Mouse (Mus musculus) embryonic facial prominence, embryonic 12.5 days (tissue): ENCODE measurements around the gene Abracl. TPM values are rescaled to one million over a fixed set of nuclear protein-coding genes. Genes with fewer than 3 reads are reported as not detected.

ENCODE experiments used
- ATAC-seq: fragments of 200-750 bp; cut with Nextera tagmentation; 2 replicates; pipeline ENCODE4 v1.8.0; 2017; ENCODE audit not compliant: insufficient number of reproducible peaks, insufficient read depth, low FRiP score, low TSS enrichment
- H3K27ac ChIP-seq: fragments of 300-500 bp; sonication (generic); 2 replicates; pipeline ENCODE4 v1.5.1; 2016; ENCODE audit warnings: mild to moderate bottlenecking
- H3K27me3 ChIP-seq: fragments of 300-500 bp; sonication (generic); 2 replicates; pipeline ENCODE4 v1.6.1; 2016; ENCODE audit warnings: mild to moderate bottlenecking, moderate library complexity
- H3K36me3 ChIP-seq: fragments of 300-500 bp; sonication (generic); 2 replicates; pipeline ENCODE4 v1.6.1; 2016; ENCODE audit warnings: mild to moderate bottlenecking
- H3K4me1 ChIP-seq: fragments of 300-500 bp; sonication (generic); 2 replicates; pipeline ENCODE4 v1.6.1; 2016
- H3K4me2 ChIP-seq: fragments of 300-500 bp; sonication (generic); replicated peaks from 2 replicates; pipeline ENCODE4 v1.6.1; 2016; ENCODE audit warnings: mild to moderate bottlenecking, moderate library complexity
- H3K4me3 ChIP-seq: fragments of 300-500 bp; sonication (generic); 2 replicates; pipeline ENCODE4 v1.5.1; 2016; ENCODE audit warnings: mild to moderate bottlenecking
- H3K9ac ChIP-seq: fragments of 300-500 bp; sonication (generic); 2 replicates; pipeline ENCODE4 v1.6.1; 2016; ENCODE audit warnings: mild to moderate bottlenecking, moderate library complexity
- H3K9me3 ChIP-seq: fragments of 300-500 bp; sonication (generic); 2 replicates; pipeline ENCODE4 v1.6.1; 2016; ENCODE audit warnings: mild to moderate bottlenecking, moderate library complexity
- WGBS: fragments of 180-500 bp; shearing (Covaris S2); methylation state at CpG from one replicate; pipeline ENCODE4 v1.1.7; 2016; 5-methylcytosine and 5-hydroxymethylcytosine counted together
- polyA plus RNA-seq: library from polyadenylated mRNA; unstranded; fragments of >200 nt; fragmentation: Nextera tagmentation; extraction: Ambion mirVana; gene quantifications from 2 replicates; pipeline ENCODE4 v1.2.1, GENCODE M21; 2016

Gene Abracl
- polyA plus RNA-seq, 1 experiment from 2014 or later = 159 TPM

GRCm38 (mm10) chr10:17966090-17966489 is 57.0 kb downstream of the Abracl start:
- no peaks in the 10 kb centered on the region for H3K36me3 ChIP-seq
- H3K27ac ChIP-seq = no peak overlapping the region
- no peak overlapping the region for H3K4me2 ChIP-seq
- no peak for ATAC-seq
- WGBS = 69% methylated on average over 4 of the region's 4 CpGs
- no peaks in the 10 kb centered on the region for H3K4me1 ChIP-seq
- no peak overlapping the region for H3K9ac ChIP-seq
- no peaks in the 10 kb centered on the region for H3K9me3 ChIP-seq
- no peaks in the 10 kb centered on the region for H3K27me3 ChIP-seq
- no peak overlapping the region for H3K4me3 ChIP-seq

Other genes with a start within 250 kb of the Abracl start
- gene Txlnb, start 227.1 kb downstream of the Abracl start, polyA plus RNA-seq = 2.1 and 2.2 TPM in 2 replicates
- 4.9 TPM in 2 replicates for gene Heca, start 75.2 kb downstream of the Abracl start, polyA plus RNA-seq
- gene Reps1, start 32.6 kb upstream of the Abracl start, polyA plus RNA-seq = 23.8 and 32.7 TPM in 2 replicates
- 0.55 TPM in 2 replicates for gene Ect2l, start 187.6 kb upstream of the Abracl start, polyA plus RNA-seq
- 10.1 and 10.4 TPM in 2 replicates for gene Ccdc28a, start 211.7 kb upstream of the Abracl start, polyA plus RNA-seq